Mouse (Mus musculus): ENCODE data around the gene Zswim4. TPM values are rescaled to one million over a fixed set of nuclear protein-coding genes. Genes with fewer than 3 reads are reported as not detected.

The Zswim4 gene
- total RNA-seq, 1 experiment, result 22.1 TPM

GRCm38 (mm10) chr8:84170096-84170495 lies 66.8 kb downstream of the Zswim4 start:
- Histone ChIP-seq H3K4me3 (ENCODE audit: insufficient read depth in 1 of 2, low read depth in 1 of 2, low read length in 2 of 2, poor library complexity in 1 of 2, severe bottlenecking in 1 of 2) (no peak overlapping the region), H3K4me1 (ENCODE audit: control insufficient read depth in 2 of 2, insufficient read depth in 2 of 2, low read length in 2 of 2, poor library complexity in 1 of 2) (peaks cover 0 to 6% of the 10 kb centered on the region in 2 experiments; a peak in 1 of 4 replicates), H3K9ac (ENCODE audit: insufficient read depth, low read depth, low read length, poor library complexity, severe bottlenecking) (no peak overlapping the region), H3K9me3 (ENCODE audit: control insufficient read depth, insufficient read depth, low read depth, low read length) (no peaks in the 10 kb centered on the region), H3K36me3 (ENCODE audit: control insufficient read depth, insufficient read depth, low read length, poor library complexity, severe bottlenecking) (peaks cover 28% of the 10 kb centered on the region), H3K27ac (ENCODE audit: insufficient read depth, low read depth, low read length, poor library complexity, severe bottlenecking) (no peak overlapping the region)
- TF ChIP-seq ZC3H11A (IDR thresholded peaks at IDR 0.05; ENCODE audit: borderline replicate concordance, low read depth, low read length) (no peak), MAFK (IDR thresholded peaks at IDR 0.05; ENCODE audit: insufficient read depth, low read depth, low read length) (no peak), CHD2 (IDR thresholded peaks at IDR 0.05; ENCODE audit: low read depth, low read length) (no peak), ZNF384 (IDR thresholded peaks at IDR 0.05; ENCODE audit: low read depth, low read length) (no peak), HCFC1 (IDR thresholded peaks at IDR 0.05; ENCODE audit: borderline replicate concordance, insufficient read depth, low read length) (no peak)
- DNase-seq (ENCODE audit: low read depth, low spot score), result no peak
- in situ Hi-C loops (cut with MboI; ENCODE audit: low sequenced_read_pairs in 2 of 2, unreplicated experiment in 2 of 2), result no loop called here

GRCm38 (mm10) chr8:84167696-84168095 lies 69.2 kb downstream of the Zswim4 start:
- DNase-seq (ENCODE audit: low read depth, low spot score), result no peak
- Histone ChIP-seq H3K9ac (ENCODE audit: insufficient read depth, low read depth, low read length, poor library complexity, severe bottlenecking) (no peak overlapping the region), H3K4me3 (ENCODE audit: insufficient read depth in 1 of 2, low read depth in 1 of 2, low read length in 2 of 2, poor library complexity in 1 of 2, severe bottlenecking in 1 of 2) (no peak overlapping the region), H3K27ac (ENCODE audit: insufficient read depth, low read depth, low read length, poor library complexity, severe bottlenecking) (no peak overlapping the region), H3K36me3 (ENCODE audit: control insufficient read depth, insufficient read depth, low read length, poor library complexity, severe bottlenecking) (peaks cover 15% of the 10 kb centered on the region), H3K9me3 (ENCODE audit: control insufficient read depth, insufficient read depth, low read depth, low read length) (no peaks in the 10 kb centered on the region), H3K4me1 (ENCODE audit: control insufficient read depth in 2 of 2, insufficient read depth in 2 of 2, low read length in 2 of 2, poor library complexity in 1 of 2) (peaks cover 0 to 5% of the 10 kb centered on the region in 2 experiments; a peak in 1 of 4 replicates)
- in situ Hi-C loops (cut with MboI; ENCODE audit: low sequenced_read_pairs in 2 of 2, unreplicated experiment in 2 of 2), result no loop called here
- TF ChIP-seq MAFK (IDR thresholded peaks at IDR 0.05; ENCODE audit: insufficient read depth, low read depth, low read length), result no peak
- no peak for TF ChIP-seq CHD2 (IDR thresholded peaks at IDR 0.05; ENCODE audit: low read depth, low read length)
- no peak for TF ChIP-seq HCFC1 (IDR thresholded peaks at IDR 0.05; ENCODE audit: borderline replicate concordance, insufficient read depth, low read length)
- no peak for TF ChIP-seq ZNF384 (IDR thresholded peaks at IDR 0.05; ENCODE audit: low read depth, low read length)
- no peak for TF ChIP-seq ZC3H11A (IDR thresholded peaks at IDR 0.05; ENCODE audit: borderline replicate concordance, low read depth, low read length)

Other genes with a start within 250 kb of the Zswim4 start
- 125 and 191 TPM in 2 replicates for gene Samd1, start 239.4 kb downstream of the Zswim4 start, total RNA-seq (2012; rRNA removed)
- gene 1700067K01Rik, start 235.6 kb downstream of the Zswim4 start, total RNA-seq (2012; rRNA removed), result 1.2 and 1.8 TPM in 2 replicates
- 4.6 and 9.1 TPM in 2 replicates for gene 2210011C24Rik, start 224.9 kb downstream of the Zswim4 start, total RNA-seq (2012; rRNA removed)
- 25.5 and 29.0 TPM in 2 replicates for gene Palm3, start 215.6 kb downstream of the Zswim4 start, total RNA-seq (2012; rRNA removed)
- gene Il27ra, start 194.5 kb downstream of the Zswim4 start, total RNA-seq (2012; rRNA removed), result 0.89 and 3.6 TPM in 2 replicates
- gene Rln3, start 192.1 kb downstream of the Zswim4 start, total RNA-seq (2012; rRNA removed), result 7.3 and 26.6 TPM in 2 replicates
- 1.5 and 1.7 TPM in 2 replicates for gene Gm10643, start 171.9 kb downstream of the Zswim4 start, total RNA-seq (2012; rRNA removed)
- gene Rfx1, start 170.2 kb downstream of the Zswim4 start, total RNA-seq (2012; rRNA removed), result 16.2 and 22.3 TPM in 2 replicates
- gene Dcaf15, start 132.3 kb downstream of the Zswim4 start, total RNA-seq (2012; rRNA removed), result 53.5 and 62.0 TPM in 2 replicates
- 1.5 and 2.0 TPM in 2 replicates for gene Podnl1, start 111.1 kb downstream of the Zswim4 start, total RNA-seq (2012; rRNA removed)
- gene Cc2d1a, start 89.1 kb downstream of the Zswim4 start, total RNA-seq (2012; rRNA removed), result 17.7 and 18.9 TPM in 2 replicates
- 4.9 TPM in 2 replicates for gene 4930432K21Rik, start 89.0 kb downstream of the Zswim4 start, total RNA-seq (2012; rRNA removed)
- gene Nanos3, start 51.8 kb downstream of the Zswim4 start, total RNA-seq (2012; rRNA removed), result 7.0 and 9.9 TPM in 2 replicates
- 148 and 181 TPM in 2 replicates for gene D8Ertd738e, start 12.7 kb upstream of the Zswim4 start, total RNA-seq (2012; rRNA removed)
- gene Mri1, start 20.3 kb upstream of the Zswim4 start, total RNA-seq (2012; rRNA removed), result 32.7 and 55.6 TPM in 2 replicates
- gene Ccdc130, start 33.3 kb upstream of the Zswim4 start, total RNA-seq (2012; rRNA removed), result 12.5 and 14.9 TPM in 2 replicates
- gene Cacna1a, start 151.4 kb upstream of the Zswim4 start, total RNA-seq (2012; rRNA removed), result 27.4 and 33.4 TPM in 2 replicates

Data from ES-E14 (cell line).